Mouse (Mus musculus) forebrain, embryonic 11.5 days (tissue): ENCODE measurements around the gene Dok7. TPM values are rescaled to one million over a fixed set of nuclear protein-coding genes. Genes with fewer than 3 reads are reported as not detected.

Experiments used
- ATAC-seq: fragments of 200-750 bp; cut with Nextera tagmentation; replicated peaks from 2 replicates; pipeline ENCODE4 v1.8.0; 2017; ENCODE audit warnings: moderate TSS enrichment; ENCODE audit not compliant: low FRiP score
- DNase-seq: peaks from one replicate; pipeline ENCODE4 v3.0.0-alpha.2; 2017; ENCODE audit warnings: low spot score
- H3K27ac ChIP-seq: fragments of 300-500 bp; sonication (generic); 2 replicates; pipeline ENCODE4 v1.5.1; 2014; ENCODE audit warnings: low read depth, low read length
- H3K27me3 ChIP-seq: fragments of 300-500 bp; sonication (generic); 2 replicates; pipeline ENCODE4 v1.6.1; 2014; ENCODE audit warnings: mild to moderate bottlenecking, low read length, mixed read lengths; ENCODE audit not compliant: control insufficient read depth, insufficient read depth
- H3K36me3 ChIP-seq: fragments of 300-500 bp; sonication (generic); 2 replicates; pipeline ENCODE4 v1.6.1; 2014; ENCODE audit warnings: mild to moderate bottlenecking, low read length, moderate library complexity, mixed read lengths; ENCODE audit not compliant: control insufficient read depth, insufficient read depth
- H3K4me1 ChIP-seq: fragments of 300-500 bp; sonication (generic); replicated peaks from 2 replicates; pipeline ENCODE4 v1.6.1; 2014; ENCODE audit warnings: low read length, mixed read lengths; ENCODE audit not compliant: control insufficient read depth, insufficient read depth
- H3K4me2 ChIP-seq: fragments of 300-500 bp; sonication (generic); 2 replicates; pipeline ENCODE4 v1.6.1; 2014; ENCODE audit warnings: low read depth, mild to moderate bottlenecking, low read length, moderate library complexity, mixed read lengths; ENCODE audit not compliant: severe bottlenecking
- H3K4me3 ChIP-seq: fragments of 300-500 bp; sonication (generic); 2 replicates; pipeline ENCODE4 v1.5.1; 2014; ENCODE audit warnings: low read depth, low read length
- H3K9ac ChIP-seq: fragments of 300-500 bp; sonication (generic); 2 replicates; pipeline ENCODE4 v1.6.1; 2014; ENCODE audit warnings: low read length
- H3K9me3 ChIP-seq: fragments of 300-500 bp; sonication (generic); 2 replicates; pipeline ENCODE4 v1.6.1; 2016; ENCODE audit warnings: low read length, mixed read lengths; ENCODE audit not compliant: control insufficient read depth
- WGBS: fragments of 180-500 bp; shearing (Covaris S2); extraction: QIAGEN DNeasy Blood & Tissue Kit; methylation state at CpG from one replicate; pipeline ENCODE4 v1.1.7; 2014; 5-methylcytosine and 5-hydroxymethylcytosine counted together
- polyA plus RNA-seq: library from polyadenylated mRNA; unstranded; fragments of >200 nt; fragmentation: Nextera tagmentation; extraction: Ambion mirVana; gene quantifications from 2 replicates; pipeline ENCODE4 v1.2.1, GENCODE M21; 2014

Dok7 gene
- polyA plus RNA-seq, 1 experiment from 2014 or later, result not detected

DNA sequence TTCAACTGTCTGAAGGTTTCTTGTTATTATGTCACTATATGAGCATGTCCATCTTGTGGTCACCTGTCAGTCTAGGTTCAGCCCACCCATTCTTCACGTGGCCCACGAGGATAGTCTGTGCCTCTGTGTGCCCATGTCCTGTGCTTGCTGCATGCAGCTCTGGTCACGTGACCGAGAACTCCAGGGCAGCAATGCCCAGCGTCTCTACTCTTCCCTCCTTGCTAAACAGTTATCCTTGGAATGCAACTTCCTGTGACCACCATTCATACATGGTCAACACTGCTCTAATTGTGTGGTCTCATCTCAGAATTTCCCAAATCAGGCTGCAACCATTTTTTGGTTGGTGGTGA, 33.0 kb downstream of the Dok7 start:
- Histone ChIP-seq H3K9me3 (no peaks in the 10 kb centered on the region), H3K4me2 (no peak overlapping the region), H3K9ac (no peak overlapping the region), H3K4me3 (no peak overlapping the region), H3K36me3 (no peaks in the 10 kb centered on the region), H3K4me1 (no peaks in the 10 kb centered on the region), H3K27me3 (no peaks in the 10 kb centered on the region), H3K27ac (no peak overlapping the region)
- WGBS, result 90% methylated on average over 5 of the region's 5 CpGs
- ATAC-seq (no peak), DNase-seq (no peak)

DNA sequence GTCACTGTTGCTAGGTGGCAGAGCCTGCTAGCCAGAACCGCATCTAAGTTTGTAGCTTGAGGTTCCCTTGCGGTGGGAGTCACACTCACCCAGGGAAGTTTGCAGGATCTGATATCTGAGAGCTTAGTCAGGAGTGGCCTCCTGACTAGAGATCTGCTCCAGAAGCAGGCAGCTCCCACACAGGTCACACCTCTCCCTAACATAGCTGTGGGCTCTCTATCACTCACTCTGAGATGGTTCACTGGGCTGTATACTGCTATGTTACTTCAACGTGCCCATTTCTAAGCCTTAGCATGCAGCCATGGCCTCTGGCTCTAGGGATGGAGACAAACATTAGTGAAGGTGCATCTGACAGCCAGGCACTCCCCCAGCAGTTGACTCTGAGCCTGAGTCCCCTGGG, 35.1 kb downstream of the Dok7 start:
- DNase-seq (no peak), ATAC-seq (no peak)
- H3K27me3 ChIP-seq, result no peaks in the 10 kb centered on the region
- H3K4me1 ChIP-seq, result no peaks in the 10 kb centered on the region
- WGBS, result 91% methylated on average over 3 of the region's 3 CpGs
- no peaks in the 10 kb centered on the region for H3K9me3 ChIP-seq
- H3K4me3 ChIP-seq, result no peak overlapping the region
- no peak overlapping the region for H3K9ac ChIP-seq
- H3K27ac ChIP-seq, result no peak overlapping the region
- peaks cover 2% of the 10 kb centered on the region; the same call in 1 of the 2 replicates for H3K36me3 ChIP-seq
- H3K4me2 ChIP-seq, result no peak overlapping the region

DNA sequence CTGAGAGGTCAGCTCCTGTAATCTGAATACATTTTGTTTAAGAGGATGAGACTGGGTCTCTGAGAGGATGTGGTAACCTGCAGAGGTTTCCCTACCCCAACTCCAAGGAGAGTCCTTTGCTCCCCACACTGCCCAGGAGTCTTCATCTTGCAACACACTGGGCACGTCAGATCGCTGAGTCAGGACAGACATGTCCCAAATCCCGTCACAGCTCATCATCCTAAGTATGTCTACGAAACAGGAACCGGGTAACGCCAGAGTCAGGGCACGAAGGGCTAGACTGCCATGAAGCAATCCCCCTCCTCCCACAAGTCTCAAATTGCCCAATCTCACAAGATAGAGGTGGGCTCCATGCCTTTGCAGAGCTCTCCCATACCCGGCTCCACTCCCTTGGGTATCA, 46.5 kb downstream of the Dok7 start:
- no peak for ATAC-seq
- Histone ChIP-seq H3K27me3 (no peaks in the 10 kb centered on the region), H3K9ac (no peak overlapping the region), H3K4me3 (no peak overlapping the region), H3K9me3 (no peaks in the 10 kb centered on the region), H3K4me1 (peaks cover 7% of the 10 kb centered on the region; the same call in 1 of the 2 replicates), H3K4me2 (no peak overlapping the region), H3K36me3 (peaks cover 1% of the 10 kb centered on the region; the same call in 1 of the 2 replicates), H3K27ac (no peak overlapping the region)
- WGBS, result 92% methylated on average over 8 of the region's 8 CpGs
- no peak for DNase-seq

DNA sequence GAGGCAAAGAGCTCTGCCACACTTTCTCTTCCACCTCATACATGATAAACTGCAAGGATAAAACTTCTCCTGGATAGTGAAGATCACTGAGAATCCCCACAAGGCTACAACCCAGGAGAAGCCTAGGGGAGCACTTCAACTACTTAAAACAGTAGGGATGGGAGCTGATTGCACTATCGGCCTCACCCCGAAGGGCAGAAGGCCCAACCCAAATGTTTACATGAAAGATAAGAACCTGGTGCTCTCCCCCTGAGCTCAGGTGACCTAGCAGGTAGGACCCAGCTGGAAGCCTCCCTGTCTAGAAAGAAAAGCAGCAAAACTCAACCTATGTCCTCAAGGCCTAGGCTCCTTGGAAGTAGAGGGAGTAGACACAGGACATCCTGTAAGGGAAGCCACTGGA, 47.0 kb downstream of the Dok7 start:
- Histone ChIP-seq H3K4me1 (peaks cover 7% of the 10 kb centered on the region; the same call in 1 of the 2 replicates), H3K9ac (no peak overlapping the region), H3K4me3 (no peak overlapping the region), H3K27ac (no peak overlapping the region), H3K4me2 (peak overlapping the region; percentile 81; the same call in 1 of the 2 replicates), H3K36me3 (no peaks in the 10 kb centered on the region; the same call in 1 of the 2 replicates), H3K9me3 (no peaks in the 10 kb centered on the region), H3K27me3 (no peaks in the 10 kb centered on the region)
- 88% methylated on average over 2 of the region's 2 CpGs for WGBS
- ATAC-seq, result no peak
- no peak for DNase-seq

DNA sequence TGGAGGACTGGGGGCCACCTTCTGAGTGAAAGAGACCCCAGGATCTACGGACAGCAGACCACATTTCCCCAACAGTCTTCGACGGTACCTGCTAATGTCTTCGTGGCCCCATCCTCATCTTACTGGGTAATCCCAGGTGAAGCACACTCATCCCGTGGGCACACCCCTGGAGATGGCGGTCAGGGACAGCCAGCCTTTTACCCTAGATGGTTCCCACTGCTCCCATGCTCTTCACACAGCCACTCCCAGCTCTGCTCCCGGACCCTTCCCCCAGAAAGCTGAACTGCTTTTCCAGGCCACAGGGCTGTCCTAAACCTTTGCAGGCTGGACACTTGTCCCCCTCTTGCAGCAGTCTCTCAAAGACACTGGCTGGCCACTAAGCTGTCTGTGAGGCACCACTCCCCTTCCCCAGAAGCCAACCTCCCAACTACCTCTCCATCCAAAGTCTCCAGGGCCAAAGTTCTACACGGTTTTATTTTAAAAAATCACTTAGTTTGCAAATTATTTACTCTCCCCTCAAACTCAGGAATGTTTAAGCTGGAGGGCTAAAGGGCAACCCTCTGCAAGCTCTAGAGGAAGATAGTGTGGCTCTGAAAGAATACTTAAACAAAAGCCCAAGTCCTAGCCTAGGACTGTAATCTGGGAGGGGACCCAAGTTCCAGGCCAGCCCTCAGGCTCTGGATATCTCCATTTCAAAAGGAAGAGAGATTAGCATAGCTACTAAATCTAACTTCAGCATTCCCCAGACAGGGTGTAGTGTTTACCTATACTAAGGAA, 47.8 kb downstream of the Dok7 start:
- DNase-seq, result no peak
- 68% methylated on average over 8 of the region's 8 CpGs for whole genome bisulfite sequencing
- peak overlapping the region; percentile 72 for H3K4me3 ChIP-seq

DNA sequence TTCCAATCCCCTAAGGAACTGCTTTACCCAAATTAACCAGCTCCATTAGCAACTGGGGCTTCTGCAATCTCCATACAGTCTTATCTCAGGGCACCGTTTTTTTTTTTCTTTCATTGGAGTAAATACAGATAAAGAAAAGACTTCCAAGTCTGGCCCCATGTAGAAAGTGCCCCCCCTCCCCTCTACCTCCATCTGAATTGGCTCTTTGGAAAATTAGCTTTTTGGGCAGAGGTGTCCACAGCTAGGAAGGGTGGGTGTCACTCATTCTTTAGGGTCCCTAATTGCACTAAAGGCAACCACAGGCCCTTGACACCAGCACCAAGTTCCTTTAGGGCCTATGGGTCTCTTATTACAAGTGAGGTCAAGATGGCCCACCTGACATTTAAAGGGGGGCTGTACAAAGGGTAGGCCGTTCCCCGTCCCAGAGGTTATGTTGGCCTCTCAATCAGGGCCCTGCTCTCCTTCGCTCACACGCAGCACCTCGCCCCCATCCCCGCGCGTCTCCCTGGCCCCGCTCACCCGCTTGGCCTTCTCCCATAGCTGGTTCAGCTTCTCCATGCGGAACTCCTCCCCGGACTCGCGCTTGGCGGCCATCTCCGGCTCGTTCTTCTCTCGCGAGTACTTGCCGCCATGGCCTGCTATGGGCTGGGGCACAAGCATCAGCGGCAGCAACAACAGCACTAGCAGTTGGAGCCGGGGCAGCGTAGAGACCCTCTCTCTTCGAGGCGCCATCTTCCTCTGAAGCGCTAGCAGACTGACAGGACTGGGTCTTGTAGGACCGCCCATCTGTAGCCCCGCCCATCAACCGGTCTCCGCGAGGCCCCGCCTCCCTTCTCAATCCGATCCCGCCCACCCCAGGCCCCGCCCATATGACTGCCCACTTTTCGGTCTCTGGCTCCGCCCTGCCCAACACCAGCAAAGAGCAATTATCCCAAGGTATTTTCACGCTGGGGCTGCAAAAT, 48.7 kb downstream of the Dok7 start, which contains the start of gene Lrpap1:
Gene Lrpap1 (minus strand): TSS at position 807 of the 962 bp plus-strand sequence.
- ATAC-seq (peak; percentile 95), DNase-seq (peak; percentile 98)
- no peak within 1 kb of the TSS for H3K27ac ChIP-seq
- 1% methylated on average over 39 of the region's 39 CpGs for whole genome bisulfite sequencing
- no peaks in the 10 kb centered on the region for H3K9me3 ChIP-seq
- no peaks in the 10 kb centered on the region; the same call in 1 of the 2 replicates for H3K36me3 ChIP-seq
- H3K4me1 ChIP-seq, result peaks cover 7% of the 10 kb centered on the region; the same call in 1 of the 2 replicates
- no peaks in the 10 kb centered on the region for H3K27me3 ChIP-seq
- H3K4me2 ChIP-seq, result peak within 1 kb of the TSS; percentile 81
- H3K9ac ChIP-seq, result peak within 1 kb of the TSS; percentile 75
- H3K4me3 ChIP-seq, result peak within 1 kb of the TSS; percentile 72

More for the DNA sequence above, 47.8 kb downstream of the Dok7 start:
- H3K9ac ChIP-seq, result peak overlapping the region; percentile 75; the same call in 1 of the 2 replicates
- peaks cover 7% of the 10 kb centered on the region; the same call in 1 of the 2 replicates for H3K4me1 ChIP-seq
- no peak overlapping the region for H3K27ac ChIP-seq
- H3K27me3 ChIP-seq, result no peaks in the 10 kb centered on the region
- no peak for ATAC-seq
- H3K9me3 ChIP-seq, result no peaks in the 10 kb centered on the region
- peak overlapping the region; percentile 81 for H3K4me2 ChIP-seq
- H3K36me3 ChIP-seq, result no peaks in the 10 kb centered on the region; the same call in 1 of the 2 replicates

DNA sequence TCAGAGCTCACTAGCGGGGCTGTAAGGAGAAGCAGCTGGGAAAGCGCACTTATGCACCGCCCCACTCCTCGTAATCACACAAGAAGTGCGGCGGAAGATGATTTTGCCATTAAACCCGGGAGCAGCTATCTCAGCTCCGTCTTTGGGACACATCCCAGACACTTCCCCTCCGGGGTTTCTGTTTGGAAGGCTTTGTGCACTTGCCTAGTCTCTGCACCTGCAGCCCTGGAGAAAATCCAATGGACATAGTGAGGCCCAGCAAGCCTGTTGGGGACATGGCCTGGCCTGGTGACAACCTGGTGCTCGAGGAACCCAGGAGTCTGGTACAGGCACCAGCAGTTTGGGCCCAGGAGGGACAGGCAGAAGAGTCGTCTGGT, 49.3 kb downstream of the Dok7 start:
- Histone ChIP-seq H3K9me3 (no peaks in the 10 kb centered on the region), H3K27ac (no peak overlapping the region), H3K27me3 (no peaks in the 10 kb centered on the region), H3K4me2 (peak overlapping the region; percentile 81), H3K36me3 (no peaks in the 10 kb centered on the region; the same call in 1 of the 2 replicates), H3K9ac (peak overlapping the region; percentile 55), H3K4me3 (peak overlapping the region; percentile 72), H3K4me1 (peaks cover 7% of the 10 kb centered on the region; the same call in 1 of the 2 replicates)
- 7% methylated on average over 11 of the region's 11 CpGs for WGBS
- DNase-seq (no peak), ATAC-seq (peak; percentile 60)

DNA sequence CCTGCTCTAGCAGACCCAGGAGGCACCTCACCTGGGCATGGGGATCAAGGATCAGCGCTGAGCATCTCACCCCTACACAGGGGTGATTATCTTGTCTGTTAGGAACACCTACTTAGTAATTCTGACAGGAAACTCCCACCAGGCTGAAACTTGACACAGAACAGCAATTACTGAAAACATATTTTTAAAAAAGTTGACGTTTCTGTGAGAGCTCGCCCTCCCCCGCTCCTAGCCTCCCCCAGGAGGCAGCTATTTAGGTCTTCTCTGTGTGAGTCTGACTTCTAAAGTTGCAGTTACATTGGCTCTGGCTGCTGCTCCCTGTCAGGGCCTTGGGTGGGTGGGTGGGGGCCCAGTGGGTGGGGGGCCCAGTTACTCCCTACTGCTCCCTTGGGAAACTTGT, 55.9 kb downstream of the Dok7 start:
- H3K9me3 ChIP-seq, result no peaks in the 10 kb centered on the region
- ATAC-seq, result no peak
- no peak for DNase-seq
- H3K4me2 ChIP-seq, result no peak overlapping the region
- no peaks in the 10 kb centered on the region for H3K27me3 ChIP-seq
- no peak overlapping the region for H3K9ac ChIP-seq
- no peak overlapping the region for H3K4me3 ChIP-seq
- no peaks in the 10 kb centered on the region for H3K4me1 ChIP-seq
- no peak overlapping the region for H3K27ac ChIP-seq
- no peaks in the 10 kb centered on the region for H3K36me3 ChIP-seq
- WGBS, result 66% methylated on average over 4 of the region's 4 CpGs
